Mouse (Mus musculus) C2C12 (cell line): ENCODE measurements at regions not wholly inside any gene's neighbourhood (a gene's known extent, or its start where the extent isn't known, plus 50 kb on each side); places are given as distances from the start of the nearest gene placed in this dataset.

Experiments
- H3K27me3 ChIP-seq: one replicate; pipeline ENCODE4 v1.6.1; 2011; ENCODE audit not compliant: control insufficient read depth, insufficient read depth, insufficient read length
- H3K36me3 ChIP-seq: one replicate; pipeline ENCODE4 v1.6.1; 2011; ENCODE audit not compliant: control insufficient read depth, insufficient read depth
- H3K4me3 ChIP-seq: one replicate; pipeline ENCODE4 v1.5.1; 2011; ENCODE audit warnings: mild to moderate bottlenecking, control low read depth; ENCODE audit not compliant: poor library complexity, insufficient read depth, severe bottlenecking
- H3K79me2 ChIP-seq: one replicate; pipeline ENCODE4 v1.6.1; 2011; ENCODE audit not compliant: control insufficient read depth, insufficient read depth
- H3K79me3 ChIP-seq: one replicate; pipeline ENCODE4 v1.6.1; 2011; ENCODE audit warnings: low read depth, control low read depth
- H3ac ChIP-seq: one replicate; pipeline ENCODE3; 2011; ENCODE audit warnings: low read depth; ENCODE audit not compliant: control insufficient read depth, insufficient read length
- CEBPB ChIP-seq: IDR thresholded peaks from one replicate; pipeline ENCODE4 v1.6.1; 2011; ENCODE audit warnings: low read depth, mild to moderate bottlenecking, control low read depth, moderate library complexity
- CTCF ChIP-seq: IDR thresholded peaks from one replicate; pipeline ENCODE4 v1.5.1; 2011; ENCODE audit not compliant: control insufficient read depth, insufficient read depth, insufficient read length
- FOSL1 ChIP-seq: IDR thresholded peaks from one replicate; pipeline ENCODE4 v1.8.0; 2011; ENCODE audit warnings: mild to moderate bottlenecking, low read length; ENCODE audit not compliant: poor library complexity, insufficient read depth, severe bottlenecking
- MAX ChIP-seq: IDR thresholded peaks from one replicate; pipeline ENCODE4 v1.6.1; 2011; ENCODE audit warnings: mild to moderate bottlenecking, control low read depth
- MYOD1 ChIP-seq: IDR thresholded peaks from one replicate; pipeline ENCODE4 v1.6.1; 2011; ENCODE audit warnings: low read depth; ENCODE audit not compliant: control insufficient read depth, insufficient read length
- MYOG ChIP-seq: IDR thresholded peaks from one replicate; pipeline ENCODE4 v1.6.1; 2011; ENCODE audit not compliant: control insufficient read depth, insufficient read length; ENCODE audit errors: extremely low read depth
- USF1 ChIP-seq: IDR thresholded peaks from one replicate; pipeline ENCODE4 v1.6.1; 2011; ENCODE audit warnings: low read depth, mild to moderate bottlenecking, control low read depth, moderate library complexity

DNA sequence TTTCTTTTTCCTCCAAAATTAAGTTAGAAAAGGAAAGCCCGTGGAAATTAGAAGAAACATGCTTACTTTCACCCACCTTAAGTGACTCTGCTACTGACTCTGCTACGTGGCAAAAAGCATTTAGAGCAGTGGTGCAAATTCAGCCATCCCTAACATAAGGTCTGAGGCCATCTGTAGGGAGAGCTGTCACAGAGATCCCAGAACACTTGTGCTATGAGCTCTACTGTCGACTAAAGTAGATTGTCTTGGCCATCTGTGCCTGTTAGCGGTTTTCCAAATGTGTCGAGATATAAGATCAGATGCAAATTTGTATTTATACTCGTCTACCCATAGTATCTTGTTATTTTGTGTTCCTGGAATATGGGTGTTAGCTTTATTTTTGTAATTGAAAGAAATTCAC lies 52.7 kb upstream of the Robo2 start:
- Histone ChIP-seq H3K79me3 (no peaks in the 10 kb centered on the region), H3ac (no peak overlapping the region), H3K27me3 (no peaks in the 10 kb centered on the region), H3K36me3 (no peaks in the 10 kb centered on the region), H3K4me3 (no peak overlapping the region), H3K79me2 (no peaks in the 10 kb centered on the region)
- TF ChIP-seq MYOG: no peak
- no peak for TF ChIP-seq USF1
- TF ChIP-seq CEBPB: no peak
- TF ChIP-seq FOSL1: no peak
- TF ChIP-seq MAX: no peak
- TF ChIP-seq MYOD1: no peak
- TF ChIP-seq CTCF: no peak

- TF ChIP-seq MYOG (no peak), MYOD1 (no peak), USF1 (no peak), CTCF (no peak), CEBPB (no peak), FOSL1 (no peak), MAX (no peak)
These were observed 50.8 kb upstream of the Robo2 start for GRCm38 (mm10) chr16:74462436-74462835.

More at GRCm38 (mm10) chr16:74462436-74462835, 50.8 kb upstream of the Robo2 start:
- no peaks in the 10 kb centered on the region for H3K27me3 ChIP-seq
- no peak overlapping the region for H3K4me3 ChIP-seq
- H3K79me2 ChIP-seq: no peaks in the 10 kb centered on the region
- H3K79me3 ChIP-seq: no peaks in the 10 kb centered on the region
- no peaks in the 10 kb centered on the region for H3K36me3 ChIP-seq
- H3ac ChIP-seq: no peak overlapping the region
